Comparison of ENCODE assay signal across 13 mouse cellular contexts in genomic region chr16:65191574-65192149, GRCm38 (mm10).
"Had no signal": no experiment of that assay in that cellular context is flagged by ENCODE, and none has a peak within 500 bp of the region (broad histone marks: within the 10 kb centered on the region; RNA-seq: fewer than 3 reads in every experiment).

No protein-coding gene starts in this region.

- H3K9me3 ChIP-seq: limb, embryonic 15.5 days; liver, embryonic 12.5 days; lung, embryonic 15.5 days; neural tube, embryonic 13.5 days had no signal

- DNase-seq: kidney, adult 8-10 months; kidney, postnatal 25 days; lung, postnatal 14 days; right cerebral cortex, adult 18-20 months; right cerebral cortex, postnatal 25 days; thymus, postnatal 4 days had no signal

- H3K9ac ChIP-seq: limb, embryonic 15.5 days; liver, embryonic 12.5 days; lung, embryonic 15.5 days; neural tube, embryonic 13.5 days had no signal

- H3K36me3 ChIP-seq: limb, embryonic 15.5 days; liver, embryonic 12.5 days; lung, embryonic 15.5 days; neural tube, embryonic 13.5 days had no signal

- H3K4me1 ChIP-seq: limb, embryonic 15.5 days; liver, embryonic 12.5 days; lung, embryonic 15.5 days; neural tube, embryonic 13.5 days had no signal

- H3K27me3 ChIP-seq: limb, embryonic 15.5 days; liver, embryonic 12.5 days; lung, embryonic 15.5 days; neural tube, embryonic 13.5 days had no signal

- ATAC-seq: intestine, postnatal 0 days; liver, embryonic 12.5 days had no signal

- H3K4me3 ChIP-seq: left cerebral cortex, adult 2 months; limb, embryonic 15.5 days; liver, embryonic 12.5 days; lung, embryonic 15.5 days; neural tube, embryonic 13.5 days had no signal

- H3K27ac ChIP-seq: left cerebral cortex, adult 2 months; limb, embryonic 15.5 days; liver, embryonic 12.5 days; lung, embryonic 15.5 days; macrophage; neural tube, embryonic 13.5 days had no signal

- H3K4me2 ChIP-seq: limb, embryonic 15.5 days; liver, embryonic 12.5 days; lung, embryonic 15.5 days; neural tube, embryonic 13.5 days had no signal
